Mouse (Mus musculus): ENCODE results near the gene Gm20388.

Gm20388 gene

GRCm38 (mm10) chr8:122260755-122261154 lies 2350.1 kb downstream of the Gm20388 start:
- no peak for DNase-seq (ENCODE audit: extremely low spot score, low read depth, low spot score)

DNA sequence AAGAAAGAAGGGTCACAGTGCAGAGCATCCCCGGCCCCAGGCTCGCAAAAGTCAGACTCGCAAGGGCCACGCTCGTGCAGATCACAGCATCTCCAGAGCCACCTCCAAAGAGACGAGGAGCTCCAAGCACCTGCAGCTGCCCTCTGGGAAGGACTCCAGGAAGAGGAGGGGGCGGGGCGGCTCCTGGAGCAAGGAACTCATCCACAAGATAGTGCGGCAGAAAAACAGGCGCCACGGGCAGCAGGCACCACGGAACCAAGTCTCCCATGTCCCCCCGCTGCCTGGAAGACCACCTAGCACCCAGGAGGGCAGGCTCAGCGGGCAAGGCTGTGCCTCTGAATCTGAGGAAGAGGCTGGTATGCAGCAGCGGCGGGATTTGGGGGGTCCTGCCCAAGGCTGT lies 2352.2 kb downstream of the Gm20388 start:
- no peak for DNase-seq (ENCODE audit: extremely low spot score, low read depth, low spot score)

DNA sequence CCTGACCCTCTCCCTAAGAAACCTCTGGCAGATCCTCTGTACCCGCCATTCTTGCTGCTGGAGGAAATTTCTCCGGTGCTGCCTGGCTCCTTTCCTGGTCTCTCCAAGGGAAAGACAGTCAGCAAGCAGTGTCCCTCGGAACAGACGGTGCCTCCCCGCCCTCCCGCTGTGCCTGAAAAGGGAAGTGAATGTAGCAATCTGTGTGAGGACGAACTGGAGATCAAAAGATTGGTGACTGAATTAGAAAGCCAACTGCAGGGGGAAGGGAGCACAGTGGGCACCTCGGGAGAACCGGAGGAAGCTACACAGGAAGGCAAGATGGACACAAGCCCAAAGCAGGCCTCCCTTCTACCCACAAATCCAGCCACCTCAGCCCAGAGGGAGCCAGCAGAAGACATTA lies 2353.6 kb downstream of the Gm20388 start:
- DNase-seq (ENCODE audit: extremely low spot score, low read depth, low spot score) = no peak

- DNase-seq (ENCODE audit: extremely low spot score, low read depth, low spot score) = no peak
Observed at GRCm38 (mm10) chr8:122265522-122265921, 2354.9 kb downstream of the Gm20388 start.

DNA sequence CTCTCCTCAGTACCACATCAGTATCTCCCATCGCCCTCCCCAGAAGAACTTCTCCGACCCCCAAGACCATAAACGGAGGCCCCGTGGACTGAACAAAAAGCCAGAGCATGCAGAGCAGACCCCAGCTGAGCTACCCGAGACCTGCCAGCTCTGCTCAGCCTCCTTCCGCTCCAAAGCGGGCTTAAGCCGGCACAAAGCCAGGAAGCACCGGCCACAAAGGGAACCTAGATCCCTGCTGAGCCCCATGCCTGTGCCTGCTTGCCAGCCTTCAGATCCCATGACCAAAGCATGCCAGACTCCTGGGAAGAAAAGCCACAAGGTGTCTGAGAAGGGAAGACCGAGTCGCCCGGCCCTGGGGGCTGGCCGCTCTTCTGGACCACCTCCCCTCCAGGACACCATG lies 2356.2 kb downstream of the Gm20388 start:
- DNase-seq (ENCODE audit: extremely low spot score, low read depth, low spot score) = no peak

GRCm38 (mm10) chr8:122268861-122269260 lies 2358.2 kb downstream of the Gm20388 start:
- DNase-seq (ENCODE audit: extremely low spot score, low read depth, low spot score) = no peak

DNA sequence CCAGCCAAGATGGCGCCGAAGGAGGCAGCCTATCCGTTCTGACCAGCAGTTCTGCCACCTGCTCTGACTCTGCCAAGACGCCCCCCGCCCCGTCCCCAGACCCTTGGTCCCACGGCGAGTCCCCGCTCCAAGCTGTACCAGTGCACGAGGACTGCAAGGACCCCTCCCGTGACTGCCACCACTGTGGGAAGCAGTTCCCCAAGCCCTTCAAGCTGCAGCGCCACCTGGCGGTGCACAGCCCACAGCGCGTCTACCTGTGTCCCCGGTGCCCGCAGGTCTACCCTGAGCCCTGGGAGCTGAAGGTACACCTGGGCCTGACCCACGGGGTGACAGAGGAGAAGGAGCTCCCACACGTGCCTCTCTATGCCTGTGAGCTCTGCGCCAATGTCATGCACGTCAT lies 2358.8 kb downstream of the Gm20388 start:
- DNase-seq (ENCODE audit: extremely low spot score, low read depth, low spot score) = no peak

- DNase-seq (ENCODE audit: extremely low spot score, low read depth, low spot score) = no peak
Observed at GRCm38 (mm10) chr8:122270555-122270954, 2359.9 kb downstream of the Gm20388 start.

- peak; percentile 61 for DNase-seq (ENCODE audit: extremely low spot score, low read depth, low spot score)
Observed at GRCm38 (mm10) chr8:122273152-122273551, 2362.5 kb downstream of the Gm20388 start.

GRCm38 (mm10) chr8:122273826-122274225 lies 2363.2 kb downstream of the Gm20388 start:
- DNase-seq (ENCODE audit: extremely low spot score, low read depth, low spot score) = no peak

DNA sequence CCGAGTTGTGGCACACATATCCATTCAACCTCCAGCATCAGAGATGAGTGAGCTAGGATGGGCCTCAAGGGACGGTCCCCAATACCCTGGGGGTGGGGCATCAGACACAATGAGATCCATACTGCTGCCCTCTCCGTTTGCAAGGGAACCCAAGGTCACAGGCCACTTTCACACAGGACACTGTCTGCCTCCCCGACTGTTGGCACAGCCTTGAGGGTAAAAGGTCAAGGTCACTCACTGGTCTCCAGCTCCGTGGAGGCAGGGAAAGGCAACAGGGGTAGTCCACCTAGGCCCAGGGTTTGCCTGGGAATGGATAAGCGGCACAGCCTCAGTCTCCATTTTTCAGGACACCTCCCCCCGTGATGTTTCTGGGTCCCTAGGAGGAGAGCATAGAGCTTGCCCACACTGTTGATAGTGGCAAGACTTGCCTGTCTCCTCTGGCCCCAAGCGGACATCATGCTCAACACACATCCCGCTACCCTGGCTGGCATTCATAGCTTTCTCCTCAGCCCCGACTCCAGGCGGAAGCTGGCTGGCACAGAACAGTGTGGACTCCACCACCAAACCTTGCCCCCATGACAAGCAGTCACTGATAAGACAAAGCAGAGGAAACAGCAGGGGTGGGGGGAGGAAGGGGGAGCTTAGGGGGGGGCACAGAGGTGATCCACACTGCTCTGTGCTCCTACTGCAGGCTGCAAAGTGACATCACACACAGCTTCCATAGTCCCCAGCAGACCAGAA lies 2364.2 kb downstream of the Gm20388 start:
- no peak for DNase-seq (ENCODE audit: extremely low spot score, low read depth, low spot score)

GRCm38 (mm10) chr8:122276308-122276707 lies 2365.7 kb downstream of the Gm20388 start:
- no peak for DNase-seq (ENCODE audit: extremely low spot score, low read depth, low spot score)

- no peak for DNase-seq (ENCODE audit: extremely low spot score, low read depth, low spot score)
Observed at GRCm38 (mm10) chr8:122277204-122277995, 2366.8 kb downstream of the Gm20388 start.

DNA sequence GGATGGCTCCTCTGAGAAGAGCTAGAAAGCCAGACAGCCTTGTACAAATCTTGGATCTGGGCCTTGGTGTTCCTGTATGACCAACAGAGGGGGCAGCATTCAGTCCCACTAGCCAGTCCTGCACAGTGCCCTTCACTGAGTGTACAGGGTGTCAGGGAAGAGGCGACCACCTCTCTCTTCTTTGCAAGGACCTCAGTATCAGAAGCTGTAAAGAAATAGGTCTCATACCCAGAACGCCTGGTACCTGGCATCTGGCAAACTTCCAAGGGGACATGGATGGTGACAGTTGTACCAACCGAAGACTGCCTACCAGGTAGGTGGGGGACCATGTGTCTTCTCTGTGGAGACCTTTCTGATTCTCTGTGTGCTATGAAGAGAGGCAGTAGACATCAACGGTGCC lies 2369.5 kb downstream of the Gm20388 start:
- DNase-seq (ENCODE audit: extremely low spot score, low read depth, low spot score) = no peak

DNA sequence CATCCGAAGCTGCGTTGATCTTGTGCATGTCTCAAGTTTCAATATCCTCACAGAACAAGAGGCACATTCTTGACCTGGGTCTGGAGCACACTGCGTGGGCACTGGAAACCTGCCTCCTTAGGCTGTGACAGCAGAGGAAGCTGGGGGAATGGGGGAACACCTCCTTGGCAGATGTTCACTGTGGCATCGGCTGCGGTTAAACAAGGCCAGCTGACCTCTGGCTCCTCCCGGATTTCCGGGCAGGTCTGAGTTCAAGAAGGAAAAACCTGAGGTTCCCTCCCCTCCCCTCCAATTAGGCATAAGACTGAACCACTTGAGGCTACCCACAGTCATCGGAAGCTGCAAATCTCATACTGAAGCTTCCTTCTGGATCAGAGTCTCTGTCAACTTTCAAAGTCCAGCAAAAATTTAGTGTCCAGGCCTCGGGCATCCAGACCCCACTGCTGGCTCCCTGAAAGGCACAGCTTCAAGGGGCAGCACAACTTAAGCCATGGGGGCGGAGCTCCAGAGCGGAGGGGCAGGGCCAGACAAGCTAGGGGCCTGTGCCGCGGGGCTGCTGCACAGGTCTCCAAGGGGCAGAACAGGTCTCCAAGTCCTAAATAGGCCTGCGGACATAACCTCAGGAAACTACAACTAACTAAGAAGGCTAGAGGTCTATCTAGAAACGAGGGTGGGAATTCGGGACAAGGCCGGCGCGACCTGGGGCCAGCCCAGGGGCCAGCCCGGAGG lies 2370.1 kb downstream of the Gm20388 start:
- DNase-seq (ENCODE audit: extremely low spot score, low read depth, low spot score) = no peak

GRCm38 (mm10) chr8:122281317-122282034 lies 2370.8 kb downstream of the Gm20388 start:
- peak; percentile 87 for DNase-seq (ENCODE audit: extremely low spot score, low read depth, low spot score)

GRCm38 (mm10) chr8:122282035-122282358 lies 2371.4 kb downstream of the Gm20388 start, which contains the start of gene Zfpm1:
Gene Zfpm1, plus strand, starts transcription at chr8:122282141.
- no peak for DNase-seq (ENCODE audit: extremely low spot score, low read depth, low spot score)

GRCm38 (mm10) chr8:122282501-122283355 lies 2372.1 kb downstream of the Gm20388 start:
- no peak for DNase-seq (ENCODE audit: extremely low spot score, low read depth, low spot score)

- no peak for DNase-seq (ENCODE audit: extremely low spot score, low read depth, low spot score)
Observed at GRCm38 (mm10) chr8:122283356-122284202, 2372.9 kb downstream of the Gm20388 start.
